Mouse (Mus musculus): ENCODE measurements at regions not wholly inside any gene's neighbourhood (a gene's known extent, or its start where the extent isn't known, plus 50 kb on each side); places are given as distances from the start of the nearest gene placed in this dataset.

DNA sequence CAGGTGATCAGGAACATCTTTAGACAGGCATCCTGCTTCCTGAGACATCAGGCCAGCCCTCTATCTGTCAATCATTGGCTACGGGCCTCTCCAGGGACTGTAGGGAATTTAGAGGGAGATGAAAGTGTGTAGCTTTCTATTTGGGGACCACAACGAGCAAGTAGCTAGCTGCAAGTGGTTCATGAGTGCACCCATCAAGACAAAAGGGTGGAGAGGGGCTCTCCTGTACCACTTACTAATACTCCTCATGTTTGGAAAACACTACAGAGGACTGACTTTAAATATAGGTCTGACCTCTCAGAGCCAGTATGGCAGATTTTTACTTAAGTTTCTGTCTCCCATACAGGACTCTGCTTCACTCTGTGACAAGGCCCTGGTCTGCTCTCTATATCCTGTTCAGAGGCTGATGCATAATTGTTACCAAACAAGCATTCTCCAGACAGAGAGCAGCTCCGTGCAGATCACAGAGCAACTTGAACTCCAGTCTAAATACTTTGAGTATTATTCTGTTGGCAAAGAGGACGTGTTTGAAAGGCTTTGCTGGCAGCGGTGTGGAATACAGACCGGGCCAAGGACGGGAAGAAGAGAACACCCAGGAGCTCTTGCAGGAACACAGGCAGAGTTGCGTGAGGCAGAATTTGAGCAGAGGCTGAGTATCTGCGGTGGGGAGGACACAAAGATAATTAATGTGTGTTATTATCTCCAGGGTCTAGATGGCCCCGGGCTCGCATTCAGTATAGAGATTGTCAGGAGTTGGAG, 56.2 kb upstream of the Gm6993 start:
- no peak for TF ChIP-seq MAX (IDR thresholded peaks at IDR 0.05)
- no peak for TF ChIP-seq CTCF (IDR thresholded peaks at IDR 0.05; ENCODE audit: control insufficient read depth, insufficient read depth, insufficient read length)

Data from C2C12 (cell line).